Mouse (Mus musculus): ENCODE results near the gene Syf2.

- TF ChIP-seq ZKSCAN1 (IDR thresholded peaks at IDR 0.05; ENCODE audit: borderline replicate concordance, low read depth, low read length) (no peak), MAX (IDR thresholded peaks at IDR 0.05; ENCODE audit: low read length) (peak; percentile 43; the same call in 1 of the 2 replicates), E2F4 (IDR thresholded peaks at IDR 0.05; ENCODE audit: insufficient replicate concordance, low read depth, low read length) (no peak), ETS1 (conservative IDR thresholded peaks at IDR 0.05; ENCODE audit: low read depth, low read length) (no peak), CTCF (conservative IDR thresholded peaks at IDR 0.05 in 1 of 2, IDR thresholded peaks at IDR 0.05 in 1 of 2; ENCODE audit: low read depth in 2 of 2, low read length in 2 of 2) (no peak), SIN3A (IDR thresholded peaks at IDR 0.05; ENCODE audit: low read length) (no peak), ZMIZ1 (IDR thresholded peaks at IDR 0.05; ENCODE audit: low read depth, low read length) (no peak), TBP (conservative IDR thresholded peaks at IDR 0.05; ENCODE audit: low read depth, low read length) (no peak)
These were observed 46.9 kb upstream of the Syf2 start for GRCm38 (mm10) chr4:134883808-134884207.
